25 mouse cellular contexts compared by ENCODE assay signal in the genomic region with DNA sequence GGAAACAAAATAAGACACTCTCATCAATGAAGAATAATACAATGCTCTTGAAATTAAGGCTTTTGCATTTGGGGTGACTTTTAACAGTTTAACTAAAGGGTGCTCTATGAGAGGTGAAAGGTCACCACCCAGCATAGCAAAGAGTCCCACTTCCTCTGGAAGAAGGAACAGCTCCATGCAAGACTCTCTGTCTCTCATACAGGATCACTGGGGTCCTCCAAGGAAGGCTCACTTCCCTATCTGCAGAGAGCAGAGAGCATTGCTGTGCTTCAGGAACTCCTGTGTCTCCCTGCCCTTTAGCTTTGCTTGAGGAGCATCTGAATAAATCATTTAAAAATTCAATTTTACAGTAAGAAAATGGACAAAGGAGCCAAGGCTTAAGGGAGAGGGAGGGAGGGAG.
DNase-seq lines count a peak whose midpoint lies in the region; ATAC-seq and TF ChIP-seq lines count a peak whose summit lies in the region.
"Had no signal": no experiment of that assay in that cellular context is flagged by ENCODE, and none has a peak within 500 bp of the region (broad histone marks: within the 10 kb centered on the region; RNA-seq: fewer than 3 reads in every experiment).

No protein-coding gene starts in this region.

- H3K4me1 ChIP-seq in kidney, adult 2 months (ENCODE audit: control insufficient read depth, insufficient read depth, low read length): no peaks in the 10 kb centered on the region
- H3K4me1 ChIP-seq in kidney, embryonic 14.5 days (ENCODE audit: control insufficient read depth, insufficient read depth, low read length): no peaks in the 10 kb centered on the region
- H3K4me1 ChIP-seq in liver, adult 2 months (ENCODE audit: control insufficient read depth, insufficient read depth, low read length): peaks cover 2% of the 10 kb centered on the region; the same call in 1 of the 2 replicates
- H3K4me1 ChIP-seq in liver, embryonic 12.5 days: peaks cover 12% of the 10 kb centered on the region

- H3K4me2 ChIP-seq in kidney, embryonic 14.5 days (replicated peaks; ENCODE audit: low read depth, low read length): no peak overlapping the region
- no peak overlapping the region for H3K4me2 ChIP-seq in liver, embryonic 12.5 days
- H3K4me2 ChIP-seq: embryonic facial prominence, embryonic 12.5 days; embryonic facial prominence, embryonic 15.5 days; heart, embryonic 13.5 days; hindbrain, embryonic 14.5 days had no signal

- H3K27me3 ChIP-seq in kidney, adult 2 months (replicated peaks; ENCODE audit: control insufficient read depth, insufficient read depth, low read length): no peaks in the 10 kb centered on the region
- H3K27me3 ChIP-seq in kidney, embryonic 14.5 days (ENCODE audit: control insufficient read depth, insufficient read depth, low read length): no peaks in the 10 kb centered on the region
- H3K27me3 ChIP-seq in liver, adult 2 months (ENCODE audit: control insufficient read depth, insufficient read depth, low read length): no peaks in the 10 kb centered on the region
- H3K27me3 ChIP-seq in liver, embryonic 12.5 days (replicated peaks): no peaks in the 10 kb centered on the region
- H3K27me3 ChIP-seq: embryonic facial prominence, embryonic 12.5 days; embryonic facial prominence, embryonic 15.5 days; heart, embryonic 13.5 days had no signal

- H3K4me3 ChIP-seq in kidney, adult 2 months (ENCODE audit: insufficient read depth, low read depth, low read length): no peak overlapping the region
- H3K4me3 ChIP-seq in kidney, embryonic 14.5 days (ENCODE audit: low read length): no peak overlapping the region
- no peak overlapping the region for H3K4me3 ChIP-seq in liver, adult 2 months (ENCODE audit: insufficient read depth, low read depth, low read length)
- H3K4me3 ChIP-seq in liver, embryonic 12.5 days: no peak overlapping the region
- H3K4me3 ChIP-seq: embryonic facial prominence, embryonic 12.5 days; embryonic facial prominence, embryonic 15.5 days; heart, adult 2 months; heart, embryonic 10.5 days; heart, embryonic 13.5 days had no signal

- H3K36me3 ChIP-seq in kidney, adult 2 months (ENCODE audit: control insufficient read depth, insufficient read depth, low read length): no peaks in the 10 kb centered on the region
- H3K36me3 ChIP-seq in kidney, embryonic 14.5 days (ENCODE audit: control insufficient read depth, insufficient read depth, low read length): no peaks in the 10 kb centered on the region
- no peaks in the 10 kb centered on the region for H3K36me3 ChIP-seq in liver, adult 2 months (ENCODE audit: control insufficient read depth, insufficient read depth, low read length)
- no peaks in the 10 kb centered on the region for H3K36me3 ChIP-seq in liver, embryonic 12.5 days
- H3K36me3 ChIP-seq: embryonic facial prominence, embryonic 12.5 days; embryonic facial prominence, embryonic 15.5 days; heart, embryonic 10.5 days; heart, embryonic 13.5 days had no signal

- no peaks in the 10 kb centered on the region for H3K9me3 ChIP-seq in kidney, embryonic 14.5 days (ENCODE audit: control insufficient read depth, low read length)
- H3K9me3 ChIP-seq in liver, embryonic 12.5 days (replicated peaks): no peaks in the 10 kb centered on the region
- H3K9me3 ChIP-seq: embryonic facial prominence, embryonic 12.5 days; embryonic facial prominence, embryonic 15.5 days; heart, embryonic 10.5 days; heart, embryonic 13.5 days had no signal

- DNase-seq in kidney, adult 2 months: peak; percentile 1
- peak; percentile 28 for DNase-seq in liver, adult 2 months (ENCODE audit: extremely low read depth, low read depth, low spot score)
- no peak for DNase-seq in spleen, postnatal 14 days (ENCODE audit: low spot score in 2 of 2)
- DNase-seq: adrenal gland, adult 8-10 months; adrenal gland, postnatal 25 days; cerebellum, adult 11-12 months; cerebellum, adult 8-10 months; cerebellum, postnatal 10 days; cerebellum, postnatal 36 days; forebrain, postnatal 0 days; gastrocnemius, postnatal 25 days; heart, adult 2 months; heart, postnatal 14 days; heart, postnatal 4 days had no signal

- ATAC-seq in kidney, embryonic 14.5 days (ENCODE audit: low FRiP score, low TSS enrichment): no peak
- no peak for ATAC-seq in liver, embryonic 12.5 days
- peak; percentile 61; the same call in 1 of the 2 replicates for ATAC-seq in monocyte, adult 5-6 weeks (replicated peaks; ENCODE audit: insufficient number of reproducible peaks, low FRiP score, low TSS enrichment, poor library complexity, severe bottlenecking)
- ATAC-seq: activated CD4-positive, CD25-positive, alpha-beta regulatory T cell, adult 4 months; forebrain, embryonic 14.5 days; forebrain, postnatal 0 days; hindbrain, postnatal 0 days had no signal

- TF ChIP-seq POLR2A in kidney, adult 2 months (IDR thresholded peaks at IDR 0.05; ENCODE audit: low read depth, low read length): no peak
- no peak for TF ChIP-seq POLR2A in liver, adult 2 months (IDR thresholded peaks at IDR 0.05; ENCODE audit: extremely low read depth, insufficient read depth, low read length)

- no peak overlapping the region for H3K27ac ChIP-seq in kidney, adult 2 months (ENCODE audit: insufficient read depth, low read depth, low read length)
- no peak overlapping the region for H3K27ac ChIP-seq in kidney, embryonic 14.5 days (ENCODE audit: low read depth, low read length)
- no peak overlapping the region for H3K27ac ChIP-seq in liver, adult 2 months (replicated peaks; ENCODE audit: insufficient read depth, low read depth, low read length)
- no peak overlapping the region for H3K27ac ChIP-seq in liver, embryonic 12.5 days
- H3K27ac ChIP-seq: embryonic facial prominence, embryonic 12.5 days; embryonic facial prominence, embryonic 15.5 days; heart, adult 2 months; heart, embryonic 10.5 days; heart, embryonic 13.5 days; hindbrain, embryonic 14.5 days; hindbrain, postnatal 0 days had no signal

- no peaks in the 10 kb centered on the region for H3K79me2 ChIP-seq in liver, adult 2 months (ENCODE audit: control insufficient read depth, insufficient read depth, low read length)

- no peak overlapping the region for H3K9ac ChIP-seq in kidney, embryonic 14.5 days (ENCODE audit: low read depth, low read length)
- H3K9ac ChIP-seq in liver, adult 2 months (ENCODE audit: low read depth, low read length): no peak overlapping the region
- H3K9ac ChIP-seq in liver, embryonic 12.5 days: no peak overlapping the region
- H3K9ac ChIP-seq: embryonic facial prominence, embryonic 12.5 days; embryonic facial prominence, embryonic 15.5 days; forebrain, postnatal 0 days; heart, embryonic 13.5 days; hindbrain, embryonic 14.5 days had no signal

- TF ChIP-seq CTCF in kidney, adult 2 months (conservative IDR thresholded peaks at IDR 0.05; ENCODE audit: insufficient read depth, insufficient read length, low read depth, low read length): no peak
- no peak for TF ChIP-seq CTCF in liver, adult 2 months (IDR thresholded peaks at IDR 0.05; ENCODE audit: low read depth, low read length)

Comparison
In these comparisons a context has a peak if more than half of its experiments do, and no peak if none do; other contexts are left out.
1. DNase-seq: peak in kidney, adult 2 months (single experiment) and liver, adult 2 months (single experiment); none in spleen, postnatal 14 days (0 of 2).